Mouse (Mus musculus) liver (tissue): Measurements from ENCODE around the gene Defb46.

Experiments
- DNase-seq: peaks from one replicate; pipeline ENCODE4 v3.0.0-alpha.2; 2020; ENCODE audit warnings: mixed read lengths

Defb46 gene

GRCm38 (mm10) chr8:19239616-19240015 lies at the start of gene Defb46:
TSS of gene Defb46 (plus strand) at chr8:19239916.
- no peak for DNase-seq

DNA sequence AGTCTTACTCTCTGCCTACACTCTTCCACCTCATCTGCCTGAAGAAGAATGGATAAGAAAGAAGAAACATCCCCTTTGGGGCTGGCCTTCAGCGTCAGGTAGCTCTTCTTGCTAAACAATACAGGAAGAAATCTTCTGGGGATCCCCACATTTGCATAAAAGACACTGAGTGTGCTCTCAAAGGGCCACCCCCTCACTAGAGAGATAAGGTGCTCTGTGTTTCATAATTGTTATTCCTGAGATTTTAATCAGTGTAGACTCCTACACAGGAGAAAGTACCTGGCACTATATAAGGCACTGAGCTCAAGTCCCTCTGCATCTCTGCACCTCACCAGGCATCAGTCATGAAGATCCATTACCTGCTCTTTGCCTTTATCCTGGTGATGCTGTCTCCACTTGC lies 14.6 kb upstream of the Defb46 start, which contains the start of gene Defb6:
Defb6 (plus strand) TSS at position 318 of the 400 bp plus-strand sequence.
- no peak for DNase-seq

- no peak for DNase-seq
Observed at GRCm38 (mm10) chr8:19238101-19238500, 1.6 kb upstream of the Defb46 start.

DNA sequence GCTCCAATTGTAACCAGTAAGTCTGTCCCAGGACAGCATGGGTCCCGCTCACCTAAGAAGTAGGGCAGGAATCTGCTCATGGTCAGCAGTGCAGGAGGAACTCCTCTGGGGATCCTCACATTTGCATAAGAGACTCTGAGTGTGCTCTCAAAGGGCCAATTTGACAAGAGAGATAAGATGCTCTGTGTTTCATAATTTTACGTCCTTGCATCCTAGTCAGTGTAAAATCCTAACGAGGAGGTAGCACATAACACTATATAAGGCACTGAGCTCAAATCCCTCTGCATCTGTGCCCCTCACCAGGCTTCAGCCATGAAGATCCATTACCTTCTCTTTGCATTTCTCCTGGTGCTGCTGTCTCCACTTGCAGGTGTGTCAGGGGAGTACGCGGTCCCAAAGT lies 7.6 kb downstream of the Defb46 start, which contains the start of gene Defb5:
Defb5 (plus strand) TSS at position 301 of the 400 bp plus-strand sequence.
- no peak for DNase-seq

GRCm38 (mm10) chr8:19258136-19258535 lies 18.4 kb downstream of the Defb46 start:
- DNase-seq = no peak

GRCm38 (mm10) chr8:19259667-19260066 lies 20.0 kb downstream of the Defb46 start:
- no peak for DNase-seq
